Mouse (Mus musculus) liver, adult 2 months (tissue): ENCODE data around the gene Aldh6a1.

Source experiments
- CTCF ChIP-seq: fragments of 200-500 bp; IDR thresholded peaks from 2 replicates; pipeline ENCODE4 v1.5.1; 2011; ENCODE audit warnings: low read depth, low read length, control low read depth
- POLR2A ChIP-seq: fragments of 200-500 bp; IDR thresholded peaks from 2 replicates; pipeline ENCODE4 v1.6.1; 2011; ENCODE audit warnings: low read length, control low read depth; ENCODE audit not compliant: insufficient read depth; ENCODE audit errors: extremely low read depth

DNA sequence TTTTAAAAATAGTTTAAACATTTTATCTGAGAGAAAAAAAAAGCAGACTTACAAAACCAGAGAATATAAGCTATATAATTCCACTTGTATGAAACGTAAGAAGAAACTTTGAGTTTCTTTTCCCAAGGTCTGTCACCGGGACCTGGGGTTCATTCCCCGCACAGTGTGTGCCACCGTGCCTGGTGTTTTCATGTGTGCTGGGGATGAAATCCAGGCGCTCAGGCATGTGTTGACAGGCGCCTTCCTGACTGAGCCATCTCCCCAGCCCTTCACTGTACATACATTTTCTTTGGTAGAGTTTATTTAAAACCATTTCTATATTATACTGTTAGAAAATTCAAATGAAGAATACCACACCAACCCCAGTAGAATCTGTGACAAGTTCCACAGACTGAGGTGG lies 60.5 kb downstream of the Aldh6a1 start:
- no peak for TF ChIP-seq CTCF
- no peak for TF ChIP-seq POLR2A
